Comparison of ENCODE assay signal across 16 mouse cellular contexts in genomic region chr16:36553624-36554023, GRCm38 (mm10). TPM values are rescaled to one million over a fixed set of nuclear protein-coding genes. Genes with fewer than 3 reads are reported as not detected.
A peak's percentile ranks its signal among the peaks of the same experiment; 100 is the strongest.
DNase-seq lines count a peak whose midpoint lies in the region; ATAC-seq and TF ChIP-seq lines count a peak whose summit lies in the region.
"Had no signal": no experiment of that assay in that cellular context is flagged by ENCODE, and none has a peak within 500 bp of the region (broad histone marks: within the 10 kb centered on the region; RNA-seq: fewer than 3 reads in every experiment).

No protein-coding gene starts in this region.

- WGBS in heart, embryonic 11.5 days (ENCODE audit: insufficient replicate concordance), result 89% methylated on average over 3 of the region's 3 CpGs
- WGBS in lung, adult 2 months, result 95% methylated on average over 3 of the region's 3 CpGs

- TF ChIP-seq POLR2A in lung, adult 2 months (IDR thresholded peaks at IDR 0.05; ENCODE audit: borderline replicate concordance, extremely low read depth, low read depth, low read length), result no peak

- no peaks in the 10 kb centered on the region for H3K36me3 ChIP-seq in heart, embryonic 11.5 days (ENCODE audit: control insufficient read depth, insufficient read depth, low read length)
- H3K36me3 ChIP-seq: neural tube, embryonic 15.5 days had no signal

- H3K27me3 ChIP-seq in heart, embryonic 11.5 days (ENCODE audit: control insufficient read depth, insufficient read depth, low read length), result no peaks in the 10 kb centered on the region
- H3K27me3 ChIP-seq: forebrain, embryonic 13.5 days; neural tube, embryonic 15.5 days had no signal

- 0 out of 2 replicates have a peak, but pooled peaks cover 3% of the 10 kb centered on the region for H3K9me3 ChIP-seq in heart, embryonic 11.5 days (replicated peaks; ENCODE audit: control insufficient read depth, low read length)
- H3K9me3 ChIP-seq: neural tube, embryonic 15.5 days had no signal

- peak; percentile 33 for DNase-seq in heart, adult 11 months
- no peak for DNase-seq in lung, adult 2 months
- DNase-seq in lung, postnatal 10 days, result no peak
- DNase-seq in A20 (ENCODE audit: low read depth, low spot score) (peak; percentile 35), ZHBTc4 (ENCODE audit: low read depth, low spot score) (peak; percentile 47)
- no peak for DNase-seq in right cerebral cortex, postnatal 25 days
- no peak for DNase-seq in embryo, embryonic 10 days (ENCODE audit: low spot score)
- DNase-seq: cerebellum, postnatal 25 days; gastrocnemius, postnatal 36 days; heart, postnatal 14 days; lung, postnatal 36 days; right cerebral cortex, postnatal 14 days had no signal

- no peak overlapping the region for H3K9ac ChIP-seq in heart, embryonic 11.5 days (ENCODE audit: low read depth, low read length)
- H3K9ac ChIP-seq: forebrain, embryonic 13.5 days; neural tube, embryonic 15.5 days had no signal

- 0 out of 2 replicates have a peak, but pooled peaks cover 7% of the 10 kb centered on the region for H3K4me1 ChIP-seq in heart, embryonic 11.5 days (ENCODE audit: control insufficient read depth, insufficient read depth, low read length)
- H3K4me1 ChIP-seq in lung, adult 2 months (ENCODE audit: control insufficient read depth, insufficient read depth, low read length), result no peaks in the 10 kb centered on the region
- H3K4me1 ChIP-seq: forebrain, embryonic 13.5 days; neural tube, embryonic 15.5 days had no signal

- no peak overlapping the region for H3K4me2 ChIP-seq in heart, embryonic 11.5 days
- H3K4me2 ChIP-seq: forebrain, embryonic 13.5 days; neural tube, embryonic 15.5 days had no signal

- 0 out of 2 replicates have a peak, but pooled peaks have one; percentile 7 for TF ChIP-seq CTCF in lung, adult 2 months (IDR thresholded peaks at IDR 0.05; ENCODE audit: insufficient read depth, low read length)

- no peak overlapping the region for H3K27ac ChIP-seq in heart, embryonic 11.5 days (ENCODE audit: low read depth, low read length)
- H3K27ac ChIP-seq: forebrain, embryonic 13.5 days; neural tube, embryonic 15.5 days had no signal

- no peak for ATAC-seq in heart, embryonic 11.5 days (replicated peaks; ENCODE audit: insufficient number of reproducible peaks, low FRiP score, low TSS enrichment)
- ATAC-seq: forebrain, embryonic 13.5 days; midbrain, embryonic 16.5 days had no signal

- H3K4me3 ChIP-seq in heart, embryonic 11.5 days (ENCODE audit: low read depth, low read length), result no peak overlapping the region
- H3K4me3 ChIP-seq in lung, adult 2 months (replicated peaks; ENCODE audit: extremely low read depth, low read depth, low read length), result no peak overlapping the region
- H3K4me3 ChIP-seq: forebrain, embryonic 13.5 days; neural tube, embryonic 15.5 days had no signal

RNA-seq across cellular contexts. Expression of gene Casr, which starts 8.3 kb away (rescaled TPM):
- polyA plus RNA-seq in heart, embryonic 11.5 days (2014; fragmentation: Nextera tagmentation; extraction: Ambion mirVana), result 0.14 and 0.37 TPM in 2 replicates
- polyA plus RNA-seq in lung, adult 2 months (2012; rRNA removed), result 0.06 and 0.07 TPM in 2 replicates
- polyA plus RNA-seq: forebrain, embryonic 13.5 days had no signal

Comparison
In these comparisons a context has a peak if more than half of its experiments do, and no peak if none do; other contexts are left out.
1. DNase-seq: peak in heart, adult 11 months (single experiment), A20 (single experiment) and ZHBTc4 (single experiment); none in lung, adult 2 months (single experiment), lung, postnatal 10 days (single experiment), right cerebral cortex, postnatal 25 days (single experiment) and embryo, embryonic 10 days (single experiment).